Mouse (Mus musculus): ENCODE measurements at regions not wholly inside any gene's neighbourhood (a gene's known extent, or its start where the extent isn't known, plus 50 kb on each side); places are given as distances from the start of the nearest gene placed in this dataset.

- Histone ChIP-seq H3K4me3 (ENCODE audit: low read depth, low read length) (no peak overlapping the region), H3K36me3 (replicated peaks) (no peaks in the 10 kb centered on the region), H3K9me3 (replicated peaks) (no peaks in the 10 kb centered on the region), H3K27me3 (ENCODE audit: insufficient read depth, low read length) (no peaks in the 10 kb centered on the region), H3K4me1 (ENCODE audit: insufficient read depth, low read depth, low read length) (no peaks in the 10 kb centered on the region)
- DNase-seq (ENCODE audit: low spot score) (no peak), ATAC-seq (ENCODE audit: extremely low read depth, insufficient number of reproducible peaks, low FRiP score, poor library complexity, severe bottlenecking) (no peak)
- TF ChIP-seq TAL1 (conservative IDR thresholded peaks at IDR 0.05; ENCODE audit: low read depth, low read length) (no peak), GATA1 (IDR thresholded peaks at IDR 0.05; ENCODE audit: borderline replicate concordance, low read length) (no peak), POLR2AphosphoS5 (IDR thresholded peaks at IDR 0.05; ENCODE audit: insufficient replicate concordance, low read depth, low read length) (no peak), CTCF (IDR thresholded peaks at IDR 0.05; ENCODE audit: low read depth, low read length) (no peak), GATA2 (IDR thresholded peaks at IDR 0.05; ENCODE audit: borderline replicate concordance, low read depth, low read length) (no peak)
Measured at GRCm38 (mm10) chr2:11971972-11972371, 194.3 kb downstream of the Ankrd16 start.

GRCm38 (mm10) chr2:12001938-12002899, 224.5 kb downstream of the Ankrd16 start:
- peak; percentile 13 for DNase-seq (ENCODE audit: low spot score)
- H3K9me3 ChIP-seq (replicated peaks): no peaks in the 10 kb centered on the region
- ATAC-seq (ENCODE audit: extremely low read depth, insufficient number of reproducible peaks, low FRiP score, poor library complexity, severe bottlenecking): no peak
- no peaks in the 10 kb centered on the region for H3K27me3 ChIP-seq (ENCODE audit: insufficient read depth, low read length)
- H3K36me3 ChIP-seq (replicated peaks): no peaks in the 10 kb centered on the region
- no peak overlapping the region for H3K4me3 ChIP-seq (ENCODE audit: low read depth, low read length)
- no peaks in the 10 kb centered on the region for H3K4me1 ChIP-seq (ENCODE audit: insufficient read depth, low read depth, low read length)
- TF ChIP-seq CTCF (IDR thresholded peaks at IDR 0.05; ENCODE audit: low read depth, low read length) (0 out of 2 replicates have a peak, but pooled peaks have one; percentile 17), GATA1 (IDR thresholded peaks at IDR 0.05; ENCODE audit: borderline replicate concordance, low read length) (no peak)

- Histone ChIP-seq H3K4me3 (ENCODE audit: low read depth, low read length) (no peak overlapping the region), H3K4me1 (ENCODE audit: insufficient read depth, low read depth, low read length) (no peaks in the 10 kb centered on the region), H3K27me3 (ENCODE audit: insufficient read depth, low read length) (no peaks in the 10 kb centered on the region), H3K9me3 (replicated peaks) (no peaks in the 10 kb centered on the region), H3K36me3 (replicated peaks) (no peaks in the 10 kb centered on the region)
- ATAC-seq (ENCODE audit: extremely low read depth, insufficient number of reproducible peaks, low FRiP score, poor library complexity, severe bottlenecking) (no peak), DNase-seq (ENCODE audit: low spot score) (no peak)
- TF ChIP-seq CTCF (IDR thresholded peaks at IDR 0.05; ENCODE audit: low read depth, low read length) (no peak), TAL1 (conservative IDR thresholded peaks at IDR 0.05; ENCODE audit: low read depth, low read length) (no peak), GATA2 (IDR thresholded peaks at IDR 0.05; ENCODE audit: borderline replicate concordance, low read depth, low read length) (no peak), POLR2AphosphoS5 (IDR thresholded peaks at IDR 0.05; ENCODE audit: insufficient replicate concordance, low read depth, low read length) (no peak), GATA1 (IDR thresholded peaks at IDR 0.05; ENCODE audit: borderline replicate concordance, low read length) (no peak)
Measured at GRCm38 (mm10) chr2:12004330-12004729, 226.7 kb downstream of the Ankrd16 start.

GRCm38 (mm10) chr2:12007201-12007600, 229.5 kb downstream of the Ankrd16 start:
- no peak for ATAC-seq (ENCODE audit: extremely low read depth, insufficient number of reproducible peaks, low FRiP score, poor library complexity, severe bottlenecking)

DNA sequence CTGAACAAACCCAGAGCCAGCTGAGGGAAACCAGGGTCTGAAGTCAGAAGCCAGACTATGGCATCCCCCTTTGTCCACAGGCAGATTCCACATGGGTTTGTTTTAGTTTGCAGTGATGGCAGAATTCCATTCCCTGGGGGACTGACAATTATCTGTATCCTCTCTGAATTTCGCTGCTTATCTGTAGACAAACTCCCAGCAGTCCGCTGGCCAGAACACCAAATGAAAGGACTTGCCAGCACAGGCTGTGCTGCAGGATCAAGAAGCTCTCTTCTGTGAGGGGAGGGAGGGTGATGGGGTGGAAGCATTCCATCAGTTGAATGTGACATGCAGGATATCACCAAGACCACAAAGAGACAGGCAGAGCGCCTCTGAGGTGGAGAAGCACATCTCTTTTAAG, 233.8 kb downstream of the Ankrd16 start:
- H3K4me1 ChIP-seq (ENCODE audit: insufficient read depth, low read depth, low read length): no peaks in the 10 kb centered on the region
- H3K9me3 ChIP-seq (replicated peaks): no peaks in the 10 kb centered on the region
- DNase-seq (ENCODE audit: low spot score) (no peak), ATAC-seq (ENCODE audit: extremely low read depth, insufficient number of reproducible peaks, low FRiP score, poor library complexity, severe bottlenecking) (no peak)
- no peak overlapping the region for H3K4me3 ChIP-seq (ENCODE audit: low read depth, low read length)
- no peaks in the 10 kb centered on the region for H3K36me3 ChIP-seq (replicated peaks)
- no peak for TF ChIP-seq GATA2 (IDR thresholded peaks at IDR 0.05; ENCODE audit: borderline replicate concordance, low read depth, low read length)
- TF ChIP-seq POLR2AphosphoS5 (IDR thresholded peaks at IDR 0.05; ENCODE audit: insufficient replicate concordance, low read depth, low read length): no peak
- no peak for TF ChIP-seq GATA1 (IDR thresholded peaks at IDR 0.05; ENCODE audit: borderline replicate concordance, low read length)
- no peak for TF ChIP-seq TAL1 (conservative IDR thresholded peaks at IDR 0.05; ENCODE audit: low read depth, low read length)
- TF ChIP-seq CTCF (IDR thresholded peaks at IDR 0.05; ENCODE audit: low read depth, low read length): no peak
- H3K27me3 ChIP-seq (ENCODE audit: insufficient read depth, low read length): no peaks in the 10 kb centered on the region

More at GRCm38 (mm10) chr2:12007201-12007600, 229.5 kb downstream of the Ankrd16 start:
- no peak for DNase-seq (ENCODE audit: low spot score)
- Histone ChIP-seq H3K4me3 (ENCODE audit: low read depth, low read length) (no peak overlapping the region), H3K4me1 (ENCODE audit: insufficient read depth, low read depth, low read length) (no peaks in the 10 kb centered on the region), H3K27me3 (ENCODE audit: insufficient read depth, low read length) (no peaks in the 10 kb centered on the region), H3K36me3 (replicated peaks) (no peaks in the 10 kb centered on the region), H3K9me3 (replicated peaks) (no peaks in the 10 kb centered on the region)
- TF ChIP-seq POLR2AphosphoS5 (IDR thresholded peaks at IDR 0.05; ENCODE audit: insufficient replicate concordance, low read depth, low read length) (no peak), TAL1 (conservative IDR thresholded peaks at IDR 0.05; ENCODE audit: low read depth, low read length) (no peak), CTCF (IDR thresholded peaks at IDR 0.05; ENCODE audit: low read depth, low read length) (no peak), GATA2 (IDR thresholded peaks at IDR 0.05; ENCODE audit: borderline replicate concordance, low read depth, low read length) (no peak), GATA1 (IDR thresholded peaks at IDR 0.05; ENCODE audit: borderline replicate concordance, low read length) (no peak)

DNA sequence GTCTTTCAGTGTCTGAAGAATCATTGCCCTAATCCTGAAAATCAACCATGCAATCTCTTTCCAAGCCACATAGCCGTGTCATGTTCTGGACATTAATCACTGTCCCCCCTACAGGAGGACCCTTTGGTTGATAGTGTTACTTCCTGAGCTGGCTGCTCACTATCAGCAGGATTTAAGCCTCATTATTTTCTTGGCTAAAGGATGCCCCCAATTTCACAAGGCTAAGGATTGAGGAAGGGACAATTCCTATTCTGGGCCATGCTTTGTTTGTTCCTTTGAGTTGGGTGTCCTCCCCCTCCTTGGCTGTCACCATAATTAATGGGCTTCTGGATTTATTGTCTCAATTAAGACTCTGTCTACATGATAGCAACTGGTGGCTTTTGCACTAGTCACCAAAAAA, 241.9 kb downstream of the Ankrd16 start:
- no peak overlapping the region for H3K4me3 ChIP-seq (ENCODE audit: low read depth, low read length)
- no peaks in the 10 kb centered on the region for H3K9me3 ChIP-seq (replicated peaks)
- TF ChIP-seq CTCF (IDR thresholded peaks at IDR 0.05; ENCODE audit: low read depth, low read length) (no peak), GATA1 (IDR thresholded peaks at IDR 0.05; ENCODE audit: borderline replicate concordance, low read length) (no peak), GATA2 (IDR thresholded peaks at IDR 0.05; ENCODE audit: borderline replicate concordance, low read depth, low read length) (no peak), POLR2AphosphoS5 (IDR thresholded peaks at IDR 0.05; ENCODE audit: insufficient replicate concordance, low read depth, low read length) (no peak), TAL1 (conservative IDR thresholded peaks at IDR 0.05; ENCODE audit: low read depth, low read length) (no peak)
- DNase-seq (ENCODE audit: low spot score) (no peak), ATAC-seq (ENCODE audit: extremely low read depth, insufficient number of reproducible peaks, low FRiP score, poor library complexity, severe bottlenecking) (no peak)
- no peaks in the 10 kb centered on the region for H3K27me3 ChIP-seq (ENCODE audit: insufficient read depth, low read length)
- H3K4me1 ChIP-seq (ENCODE audit: insufficient read depth, low read depth, low read length): no peaks in the 10 kb centered on the region
- no peaks in the 10 kb centered on the region for H3K36me3 ChIP-seq (replicated peaks)

Measured in G1E (cell line).